ENCODE assay signal across 12 mouse cellular contexts in the genomic region with DNA sequence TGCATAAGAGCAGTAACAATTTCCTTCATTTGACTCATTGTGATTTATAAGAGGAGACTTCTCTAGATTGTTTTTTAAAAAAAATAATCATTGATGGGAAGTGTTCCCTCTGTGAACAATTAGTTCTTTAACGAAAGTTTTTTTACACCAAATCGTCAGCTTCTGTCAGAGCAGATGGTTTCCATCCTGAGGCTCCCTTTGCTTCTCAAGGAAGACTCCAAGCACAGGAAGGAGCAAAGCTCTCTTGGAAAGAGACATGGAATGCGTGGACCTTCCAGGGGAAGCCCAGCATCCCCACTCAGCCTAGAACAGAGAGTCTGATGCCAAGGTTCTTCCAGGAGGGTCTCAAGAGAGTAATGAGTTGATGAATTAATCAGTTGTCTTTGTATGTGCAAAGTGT.
DNase-seq lines count a peak whose midpoint lies in the region.
"Had no signal": no experiment of that assay in that cellular context is flagged by ENCODE, and none has a peak within 500 bp of the region (broad histone marks: within the 10 kb centered on the region; RNA-seq: fewer than 3 reads in every experiment).

No protein-coding gene starts in this region.

- intact Hi-C loops in heart, postnatal 25 days (cut with DNase I) = no loop called here
- intact Hi-C loops in gastrocnemius, postnatal 36 days (cut with DNase I) = no loop called here

- peak; percentile 42 for DNase-seq in heart, adult 8-10 months (ENCODE audit: low spot score)
- no peak for DNase-seq in heart, postnatal 25 days (ENCODE audit: low spot score)
- peak; percentile 28 to 63 for DNase-seq in layer of hippocampus, adult 18-20 months (ENCODE audit: low spot score in 2 of 2)
- DNase-seq in layer of hippocampus, postnatal 25 days (ENCODE audit: extremely low spot score in 1 of 2, low spot score in 1 of 2) = no peak
- peak; percentile 42 for DNase-seq in brain, adult 2 months (ENCODE audit: low read depth, low spot score)
- DNase-seq in heart, postnatal 4 days = peak; percentile 7
- DNase-seq in gastrocnemius, postnatal 36 days = no peak
- no peak for DNase-seq in cerebellum, adult 8-10 months
- DNase-seq: adrenal gland, postnatal 36 days; cerebellum, adult 9-10 months; right cerebral cortex, postnatal 25 days; thymus, postnatal 14 days had no signal

Comparison
In these comparisons a context has a peak if more than half of its experiments do, and no peak if none do; other contexts are left out.
1. DNase-seq: peak in heart, adult 8-10 months (single experiment), layer of hippocampus, adult 18-20 months (2 of 2), brain, adult 2 months (single experiment) and heart, postnatal 4 days (single experiment); none in heart, postnatal 25 days (single experiment), layer of hippocampus, postnatal 25 days (0 of 2), gastrocnemius, postnatal 36 days (0 of 2) and cerebellum, adult 8-10 months (single experiment).